Mouse (Mus musculus): ENCODE measurements around the gene Mfsd1.

DNA sequence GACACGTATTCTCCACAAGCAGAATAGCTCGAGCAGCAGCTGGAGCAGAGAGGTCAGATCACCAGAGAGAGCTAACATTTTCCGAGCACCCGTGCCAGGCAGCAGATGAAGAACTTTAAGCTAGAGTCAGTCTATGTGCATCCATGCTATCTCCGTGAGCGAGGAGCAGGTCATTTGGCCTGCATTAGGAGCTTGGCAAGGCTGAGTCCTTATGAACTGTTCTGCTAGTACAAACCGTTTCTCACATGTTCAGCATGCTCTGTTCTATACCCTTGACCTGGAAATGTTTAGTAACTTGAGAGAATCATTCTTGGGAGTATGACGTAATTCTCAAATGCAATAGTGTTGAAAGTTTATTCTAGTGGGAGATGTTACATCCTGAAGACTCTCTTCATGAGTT, 38.9 kb upstream of the Mfsd1 start:
- TF ChIP-seq CTCF (conservative IDR thresholded peaks at IDR 0.05 in 1 of 2, IDR thresholded peaks at IDR 0.05 in 1 of 2; ENCODE audit: low read depth in 2 of 2, low read length in 2 of 2) (no peak), SMC3 (IDR thresholded peaks at IDR 0.05; ENCODE audit: low read depth, low read length) (no peak), KAT2A (IDR thresholded peaks at IDR 0.05; ENCODE audit: insufficient replicate concordance, low read length) (no peak), SIN3A (IDR thresholded peaks at IDR 0.05; ENCODE audit: low read length) (no peak), HCFC1 (IDR thresholded peaks at IDR 0.05; ENCODE audit: low read depth, low read length) (no peak), JUN (IDR thresholded peaks at IDR 0.05; ENCODE audit: insufficient read depth, low read depth, low read length) (no peak), EP300 (IDR thresholded peaks at IDR 0.05; ENCODE audit: low read length) (no peak), ETS1 (conservative IDR thresholded peaks at IDR 0.05; ENCODE audit: low read depth, low read length) (no peak)
